Mouse (Mus musculus) embryonic stem cell, embryonic (primary cell): Measurements from ENCODE around the gene Zfp658.

Source experiments
- CTCF ChIA-PET, 4 experiments: fragments of 300-600 bp in 2 of 4; fragments of 350-600 bp in 2 of 4; sonication (Branson Sonifier 250); formaldehyde crosslinking; loops; one replicate each; lab custom pipeline; 2022; ENCODE audit warnings: inconsistent platforms in 2 of 4; lab: Charles Lee
- POLR2A ChIA-PET, 4 experiments: fragments of 300-600 bp in 2 of 4; fragments of 350-600 bp in 2 of 4; sonication (Branson Sonifier 250); formaldehyde crosslinking; loops; one replicate each; lab custom pipeline; 2022; ENCODE audit warnings: antibody characterized with exemption in 4 of 4, inconsistent platforms in 1 of 4; lab: Charles Lee

Zfp658 gene

GRCm38 (mm10) chr7:43562006-43562633 lies at the start of gene Zfp658:
TSS of gene Zfp658 (plus strand) at chr7:43562256.
- POLR2A ChIA-PET: interaction anchor here (0.7 to 2.9 kb wide), 13 partner anchors 11 to 151 kb away, joined by 3 to 13 read pairs (median 5); partner anchors contain the start of genes Zfp719 (in 2 of the 4), Ctu1 (in 1 of the 4) and Zfp819 (in 1 of the 4)
- CTCF ChIA-PET: interaction anchor here in 1 of 4 experiments (0.6 kb wide), 1 partner anchor 286 kb away, joined by 10 read pairs; no protein-coding TSS in a partner anchor

GRCm38 (mm10) chr7:43512519-43512918 lies 49.5 kb upstream of the Zfp658 start:
- CTCF ChIA-PET: interaction anchor here in 1 of 4 experiments (0.9 kb wide), 1 partner anchor 42 kb away, joined by 3 read pairs; no protein-coding TSS in a partner anchor
- POLR2A ChIA-PET: interaction anchor here in 1 of 4 experiments (1.1 kb wide), 1 partner anchor 11 kb away, joined by 4 read pairs; no protein-coding TSS in a partner anchor

GRCm38 (mm10) chr7:43515076-43515475 lies 47.0 kb upstream of the Zfp658 start:
- ChIA-PET POLR2A (interaction anchor here in 1 of 4 experiments (0.7 kb wide), 1 partner anchor 115 kb away, joined by 3 read pairs; no protein-coding TSS in a partner anchor), CTCF (interaction anchor here in 1 of 4 experiments (0.6 kb wide), 1 partner anchor 27 kb away, joined by 13 read pairs; no protein-coding TSS in a partner anchor)

- POLR2A ChIA-PET: interaction anchor here in 3 of 4 experiments (0.5 to 1.4 kb wide), 6 partner anchors 11 to 127 kb away, joined by 3 to 6 read pairs (median 4); no protein-coding TSS in a partner anchor
- CTCF ChIA-PET: interaction anchor here (0.5 to 1.4 kb wide), 8 partner anchors 19 to 371 kb away, joined by 3 to 5 read pairs (median 3); no protein-coding TSS in a partner anchor
Measured at GRCm38 (mm10) chr7:43518341-43518740, 43.7 kb upstream of the Zfp658 start.

GRCm38 (mm10) chr7:43522776-43523175 lies 39.3 kb upstream of the Zfp658 start:
- CTCF ChIA-PET: no interaction called here
- POLR2A ChIA-PET: no interaction called here

GRCm38 (mm10) chr7:43525313-43525712 lies 36.7 kb upstream of the Zfp658 start:
- POLR2A ChIA-PET: no interaction called here
- CTCF ChIA-PET: interaction anchor here in 3 of 4 experiments (0.6 to 1.6 kb wide), 9 partner anchors 9 to 146 kb away, joined by 3 to 4 read pairs (median 3); partner anchors contain the start of genes Zfp719 (in 2 of the 3) and Ctu1 (in 1 of the 3)

GRCm38 (mm10) chr7:43530216-43530785 lies 31.8 kb upstream of the Zfp658 start:
- CTCF ChIA-PET: no interaction called here
- POLR2A ChIA-PET: interaction anchor here in 1 of 4 experiments (0.9 kb wide), 1 partner anchor 12 kb away, joined by 3 read pairs; no protein-coding TSS in a partner anchor

GRCm38 (mm10) chr7:43532936-43533505 lies 29.0 kb upstream of the Zfp658 start:
- POLR2A ChIA-PET: interaction anchor here in 1 of 4 experiments (0.6 to 1.7 kb wide), 3 partner anchors 14 to 75 kb away, joined by 3 to 6 read pairs (median 3); no protein-coding TSS in a partner anchor
- CTCF ChIA-PET: no interaction called here

GRCm38 (mm10) chr7:43538524-43538923 lies 23.5 kb upstream of the Zfp658 start:
- POLR2A ChIA-PET: interaction anchor here in 1 of 4 experiments (0.6 kb wide), 1 partner anchor 86 kb away, joined by 3 read pairs; no protein-coding TSS in a partner anchor
- CTCF ChIA-PET: interaction anchor here in 1 of 4 experiments (0.6 kb wide), 1 partner anchor 197 kb away, joined by 3 read pairs; no protein-coding TSS in a partner anchor

GRCm38 (mm10) chr7:43544225-43544977 lies 17.7 kb upstream of the Zfp658 start, which contains the start of gene Cd33:
TSS of gene Cd33 (minus strand) at chr7:43544428.
- ChIA-PET POLR2A (no interaction called here), CTCF (no interaction called here)

- CTCF ChIA-PET: no interaction called here
- POLR2A ChIA-PET: interaction anchor here in 2 of 4 experiments (1.1 to 3.1 kb wide), 5 partner anchors 17 to 219 kb away, joined by 3 to 12 read pairs (median 6); partner anchors contain the start of genes Zfp658 (in 1 of the 2) and Zfp819 (in 1 of the 2)
Measured at GRCm38 (mm10) chr7:43545656-43546545, 16.2 kb upstream of the Zfp658 start.

GRCm38 (mm10) chr7:43547666-43548065 lies 14.4 kb upstream of the Zfp658 start:
- CTCF ChIA-PET: interaction anchor here (0.5 to 1.4 kb wide), 5 partner anchors 22 to 198 kb away, joined by 3 to 4 read pairs (median 3); no protein-coding TSS in a partner anchor

GRCm38 (mm10) chr7:43548206-43548605 lies 13.8 kb upstream of the Zfp658 start:
- ChIA-PET CTCF (interaction anchor here (0.5 to 1.4 kb wide), 4 partner anchors 23 to 198 kb away, joined by 3 to 4 read pairs (median 4); no protein-coding TSS in a partner anchor), POLR2A (interaction anchor here in 3 of 4 experiments (0.6 to 3.1 kb wide), 11 partner anchors 13 to 236 kb away, joined by 3 to 12 read pairs (median 3); partner anchors contain the start of genes Zfp658 (in 2 of the 3), Ctu1 (in 1 of the 3) and Zfp819 (in 1 of the 3))

More at GRCm38 (mm10) chr7:43547666-43548065, 14.4 kb upstream of the Zfp658 start:
- POLR2A ChIA-PET: interaction anchor here in 3 of 4 experiments (0.6 to 3.1 kb wide), 15 partner anchors 13 to 547 kb away, joined by 3 to 12 read pairs (median 4); partner anchors contain the start of genes Zfp658 (in 2 of the 3), Ctu1 (in 1 of the 3) and Zfp819 (in 1 of the 3)

GRCm38 (mm10) chr7:43553153-43553552 lies 8.9 kb upstream of the Zfp658 start:
- ChIA-PET CTCF (no interaction called here), POLR2A (no interaction called here)

- ChIA-PET CTCF (no interaction called here), POLR2A (interaction anchor here in 1 of 4 experiments (1.0 kb wide), 1 partner anchor 54 kb away, joined by 3 read pairs; no protein-coding TSS in a partner anchor)
Measured at GRCm38 (mm10) chr7:43554550-43554949, 7.5 kb upstream of the Zfp658 start.

- CTCF ChIA-PET: no interaction called here
- POLR2A ChIA-PET: no interaction called here
Measured at GRCm38 (mm10) chr7:43555351-43555750, 6.7 kb upstream of the Zfp658 start.
